ENCODE assay signal across 8 mouse cellular contexts in the genomic region with DNA sequence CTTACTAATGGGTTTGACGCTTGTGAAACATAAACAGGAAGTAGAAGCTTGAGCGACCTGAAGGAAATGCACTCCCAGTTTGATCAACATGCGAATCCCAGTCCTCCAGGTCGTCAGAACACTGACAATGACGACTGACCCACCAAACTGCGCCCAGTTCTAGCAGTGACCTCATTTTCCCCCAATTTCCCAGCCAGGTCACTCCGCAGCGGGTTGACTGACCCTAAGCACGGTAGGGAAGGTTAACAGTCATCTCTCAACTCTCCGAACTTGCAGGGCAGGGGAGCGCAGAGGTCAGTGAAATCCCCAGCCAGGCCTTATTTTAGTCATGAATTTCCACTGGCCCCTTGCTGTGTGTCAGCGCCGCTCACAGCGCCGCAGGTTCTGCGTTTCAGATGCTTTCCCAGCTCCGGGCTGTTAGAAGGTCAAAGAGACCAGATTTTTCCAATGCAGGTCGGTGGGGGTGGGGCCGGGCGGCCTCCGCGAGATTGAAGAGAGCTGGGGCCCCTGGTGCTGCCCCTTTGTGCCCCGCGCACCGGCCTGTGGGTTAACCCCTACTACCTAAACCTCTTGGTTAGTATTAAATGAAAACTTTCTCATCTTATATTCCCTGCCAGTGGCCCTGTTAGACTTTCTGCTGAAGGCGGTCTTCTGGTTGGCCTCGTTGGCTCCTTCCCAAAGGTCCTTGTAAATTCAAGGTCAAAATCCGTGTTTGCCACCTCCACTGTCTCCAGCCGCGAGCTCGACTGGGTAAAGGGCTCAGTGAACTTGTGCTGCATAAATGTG. TPM values are rescaled to one million over a fixed set of nuclear protein-coding genes. Genes with fewer than 3 reads are reported as not detected.
DNase-seq lines count a peak whose midpoint lies in the region; ATAC-seq and TF ChIP-seq lines count a peak whose summit lies in the region.

No protein-coding gene starts in this region.

- no peak; a peak in 1 of 4 replicates for TF ChIP-seq POLR2A in MEL (IDR thresholded peaks at IDR 0.05; ENCODE audit: control insufficient read depth in 1 of 2, insufficient read depth in 1 of 2, low read depth in 1 of 2, low read length in 2 of 2, poor library complexity in 1 of 2)

- H3K27me3 ChIP-seq in MEL (ENCODE audit: control insufficient read depth in 1 of 2, insufficient read depth in 2 of 2, low read length in 2 of 2): no peaks in the 10 kb centered on the region
- H3K27me3 ChIP-seq in hindbrain, embryonic 15.5 days: 0 out of 2 replicates have a peak, but pooled peaks cover 3% of the 10 kb centered on the region
- H3K27me3 ChIP-seq in limb, embryonic 13.5 days: peaks cover 27% of the 10 kb centered on the region
- H3K27me3 ChIP-seq in midbrain, embryonic 13.5 days: peaks cover 31% of the 10 kb centered on the region
- H3K27me3 ChIP-seq in stomach, embryonic 14.5 days (ENCODE audit: control insufficient read depth, insufficient read depth, low read length): no peaks in the 10 kb centered on the region

- TF ChIP-seq EP300 in MEL (IDR thresholded peaks at IDR 0.05; ENCODE audit: low read depth in 1 of 2, low read length in 2 of 2): no peak

- no peak for ATAC-seq in hindbrain, embryonic 15.5 days (ENCODE audit: low FRiP score, low read depth)
- 0 out of 2 replicates have a peak, but pooled peaks have one; percentile 0 for ATAC-seq in limb, embryonic 13.5 days (ENCODE audit: low FRiP score, low read depth)
- ATAC-seq in midbrain, embryonic 13.5 days: peak; percentile 1
- ATAC-seq in stomach, embryonic 14.5 days (ENCODE audit: insufficient number of reproducible peaks, insufficient read depth, low FRiP score, low read depth): no peak

- H3K36me3 ChIP-seq in MEL (ENCODE audit: control insufficient read depth in 1 of 2, insufficient read depth in 2 of 2, low read length in 2 of 2): peaks cover 0 to 17% of the 10 kb centered on the region in 2 experiments; a peak in 2 of 4 replicates
- H3K36me3 ChIP-seq in hindbrain, embryonic 15.5 days: no peaks in the 10 kb centered on the region
- H3K36me3 ChIP-seq in limb, embryonic 13.5 days: no peaks in the 10 kb centered on the region
- H3K36me3 ChIP-seq in midbrain, embryonic 13.5 days: no peaks in the 10 kb centered on the region
- H3K36me3 ChIP-seq in stomach, embryonic 14.5 days (ENCODE audit: control insufficient read depth, insufficient read depth, low read length): no peaks in the 10 kb centered on the region

- peak overlapping the region; percentile 98 for H3K4me2 ChIP-seq in hindbrain, embryonic 15.5 days
- H3K4me2 ChIP-seq in limb, embryonic 13.5 days (replicated peaks): peak overlapping the region; percentile 93
- peak overlapping the region; percentile 93 for H3K4me2 ChIP-seq in midbrain, embryonic 13.5 days (replicated peaks)
- peak overlapping the region; percentile 82 for H3K4me2 ChIP-seq in stomach, embryonic 14.5 days (replicated peaks; ENCODE audit: low read depth, low read length)

- 1% methylated on average over 31 of the region's 31 CpGs for WGBS in hindbrain, embryonic 15.5 days
- 2% methylated on average over 31 of the region's 31 CpGs for WGBS in limb, embryonic 13.5 days
- WGBS in midbrain, embryonic 13.5 days: 2% methylated on average over 31 of the region's 31 CpGs
- 2% methylated on average over 31 of the region's 31 CpGs for WGBS in stomach, embryonic 14.5 days

- DNase-seq in MEL (ENCODE audit: low read depth, low spot score): peak; percentile 66
- DNase-seq in cerebellum, adult 18-20 months: peak; percentile 64 to 75
- peak; percentile 59 to 67 for DNase-seq in gastrocnemius, adult 8-10 months (ENCODE audit: low spot score in 2 of 2)
- DNase-seq in retina, postnatal 1 day: no peak

- peaks cover 16% of the 10 kb centered on the region for H3K79me2 ChIP-seq in MEL (ENCODE audit: control insufficient read depth, insufficient read depth, low read length, poor library complexity)

- H3K9me3 ChIP-seq in MEL (replicated peaks; ENCODE audit: insufficient read depth, low read length): no peaks in the 10 kb centered on the region
- H3K9me3 ChIP-seq in hindbrain, embryonic 15.5 days: no peaks in the 10 kb centered on the region
- H3K9me3 ChIP-seq in limb, embryonic 13.5 days: no peaks in the 10 kb centered on the region
- no peaks in the 10 kb centered on the region for H3K9me3 ChIP-seq in midbrain, embryonic 13.5 days
- H3K9me3 ChIP-seq in stomach, embryonic 14.5 days (ENCODE audit: control insufficient read depth, low read depth, low read length): no peaks in the 10 kb centered on the region

- H3K4me3 ChIP-seq in MEL (ENCODE audit: control insufficient read depth in 1 of 2, insufficient read depth in 1 of 2, low read depth in 2 of 2, low read length in 2 of 2): peak overlapping the region; percentile 55 to 93
- peak overlapping the region; percentile 50 for H3K4me3 ChIP-seq in hindbrain, embryonic 15.5 days
- H3K4me3 ChIP-seq in limb, embryonic 13.5 days: peak overlapping the region; percentile 60
- peak overlapping the region; percentile 60 for H3K4me3 ChIP-seq in midbrain, embryonic 13.5 days (replicated peaks)
- H3K4me3 ChIP-seq in stomach, embryonic 14.5 days (ENCODE audit: low read depth, low read length): peak overlapping the region; percentile 38

- H3K4me1 ChIP-seq in MEL (ENCODE audit: control insufficient read depth in 1 of 2, insufficient read depth in 2 of 2, low read length in 2 of 2): peaks cover 8 to 20% of the 10 kb centered on the region in 2 experiments; a peak in 3 of 4 replicates
- peaks cover 30% of the 10 kb centered on the region for H3K4me1 ChIP-seq in hindbrain, embryonic 15.5 days (replicated peaks)
- peaks cover 27% of the 10 kb centered on the region for H3K4me1 ChIP-seq in limb, embryonic 13.5 days
- peaks cover 26% of the 10 kb centered on the region for H3K4me1 ChIP-seq in midbrain, embryonic 13.5 days (replicated peaks)
- H3K4me1 ChIP-seq in stomach, embryonic 14.5 days (ENCODE audit: control insufficient read depth, insufficient read depth, low read length): peaks cover 6% of the 10 kb centered on the region

- peak overlapping the region; percentile 88 for H3K27ac ChIP-seq in MEL (ENCODE audit: control insufficient read depth, low read depth, low read length)
- peak overlapping the region; percentile 93 for H3K27ac ChIP-seq in hindbrain, embryonic 15.5 days (replicated peaks)
- H3K27ac ChIP-seq in limb, embryonic 13.5 days: peak overlapping the region; percentile 90; the same call in 1 of the 2 replicates
- H3K27ac ChIP-seq in midbrain, embryonic 13.5 days: peak overlapping the region; percentile 76
- peak overlapping the region; percentile 97 for H3K27ac ChIP-seq in stomach, embryonic 14.5 days (ENCODE audit: low read length)

- peak overlapping the region; percentile 84 for H3K9ac ChIP-seq in MEL (ENCODE audit: control insufficient read depth, low read depth, low read length, poor library complexity, severe bottlenecking)
- peak overlapping the region; percentile 59 for H3K9ac ChIP-seq in hindbrain, embryonic 15.5 days
- peak overlapping the region; percentile 72 for H3K9ac ChIP-seq in limb, embryonic 13.5 days
- H3K9ac ChIP-seq in midbrain, embryonic 13.5 days (replicated peaks): peak overlapping the region; percentile 71
- H3K9ac ChIP-seq in stomach, embryonic 14.5 days (replicated peaks; ENCODE audit: low read depth, low read length): peak overlapping the region; percentile 45

- no peak for TF ChIP-seq CTCF in MEL (IDR thresholded peaks at IDR 0.05 in 2 of 3, conservative IDR thresholded peaks at IDR 0.05 in 1 of 3; ENCODE audit: control insufficient read depth in 1 of 3, insufficient read depth in 1 of 3, low read depth in 2 of 3, low read length in 3 of 3, poor library complexity in 1 of 3, severe bottlenecking in 1 of 3)

- TF ChIP-seq RAD21 in MEL (IDR thresholded peaks at IDR 0.05; ENCODE audit: low read depth, low read length): no peak

TF ChIP-seq in MEL, 35 proteins besides CTCF, POLR2A, EP300 and RAD21:
- TF ChIP-seq TCF12 (IDR thresholded peaks at IDR 0.05; ENCODE audit: low read depth, low read length) (0 out of 2 replicates have a peak, but pooled peaks have one; percentile 6), E2F4 (IDR thresholded peaks at IDR 0.05; ENCODE audit: borderline replicate concordance, low read depth, low read length) (no peak), SMC3 (IDR thresholded peaks at IDR 0.05; ENCODE audit: low read depth, low read length) (no peak), SIN3A (IDR thresholded peaks at IDR 0.05; ENCODE audit: low read length) (peak; percentile 61; the same call in 1 of the 2 replicates), RCOR1 (IDR thresholded peaks at IDR 0.05; ENCODE audit: low read depth, low read length) (peak; percentile 30; the same call in 1 of the 2 replicates), TAL1 (IDR thresholded peaks at IDR 0.05; ENCODE audit: low read length) (no peak), KAT2A (conservative IDR thresholded peaks at IDR 0.05; ENCODE audit: low read depth, low read length) (no peak), CHD2 (IDR thresholded peaks at IDR 0.05; ENCODE audit: low read length) (no peak), ELF1 (IDR thresholded peaks at IDR 0.05; ENCODE audit: low read depth, low read length) (peak; percentile 38; the same call in 1 of the 2 replicates), ZKSCAN1 (IDR thresholded peaks at IDR 0.05; ENCODE audit: low read depth, low read length) (no peak), USF2 (IDR thresholded peaks at IDR 0.05; ENCODE audit: borderline replicate concordance in 1 of 2, insufficient read depth in 1 of 2, low read depth in 1 of 2, low read length in 2 of 2) (no peak), HCFC1 (IDR thresholded peaks at IDR 0.05; ENCODE audit: low read depth, low read length) (0 out of 2 replicates have a peak, but pooled peaks have one; percentile 30), POLR2AphosphoS5 (IDR thresholded peaks at IDR 0.05; ENCODE audit: borderline replicate concordance, low read depth, low read length) (no peak), ZMIZ1 (IDR thresholded peaks at IDR 0.05; ENCODE audit: low read depth, low read length) (0 out of 2 replicates have a peak, but pooled peaks have one; percentile 7), CHD1 (IDR thresholded peaks at IDR 0.05; ENCODE audit: low read depth, low read length) (0 out of 2 replicates have a peak, but pooled peaks have one; percentile 42)
TF ChIP-seq in MEL: peak in this region for 7.

RNA-seq across cellular contexts. Expression of a gene that starts 1.8 kb away (rescaled TPM):
- total RNA-seq in MEL (2012; rRNA removed): 15.8 and 15.9 TPM in 2 replicates
- polyA plus RNA-seq in MEL (2012; ENCODE audit: insufficient read depth in 1 of 2, insufficient read length in 2 of 2, low read depth in 1 of 2, low replicate concordance in 2 of 2, missing spikeins in 1 of 2): 10 to 100 TPM in 1 of 2 experiments, not detected in 1; 21.6 TPM
- total RNA-seq in gastrocnemius, adult 8-10 months (2022): 100 to 1,000 TPM in 3 of 4 experiments, 10 to 100 TPM in 1; 89.5 to 168 (median 130) TPM
- polyA plus RNA-seq in hindbrain, embryonic 15.5 days (2015; fragmentation: Nextera tagmentation; extraction: Ambion mirVana): 6.1 and 6.5 TPM in 2 replicates
- 8.5 and 9.2 TPM in 2 replicates for polyA plus RNA-seq in limb, embryonic 13.5 days (2015; fragmentation: Nextera tagmentation; extraction: Ambion mirVana)
- polyA plus RNA-seq in midbrain, embryonic 13.5 days (2015; fragmentation: Nextera tagmentation; extraction: Ambion mirVana): 3.3 and 3.4 TPM in 2 replicates
- 19.8 and 25.1 TPM in 2 replicates for polyA plus RNA-seq in stomach, embryonic 14.5 days (2014; fragmentation: Nextera tagmentation; extraction: Ambion mirVana)

Comparison
In these comparisons a context has a peak if more than half of its experiments do, and no peak if none do; other contexts are left out.
1. ATAC-seq: peak in limb, embryonic 13.5 days (single experiment) and midbrain, embryonic 13.5 days (single experiment); none in hindbrain, embryonic 15.5 days (single experiment) and stomach, embryonic 14.5 days (single experiment).
2. Peak in every context shown above with its lines, with median percentiles within 50 percentile points of each other: H3K27ac ChIP-seq, H3K4me3 ChIP-seq, H3K9ac ChIP-seq and H3K4me2 ChIP-seq.